Mouse (Mus musculus) mature B cell (primary cell): ENCODE measurements around the gene Hyal2.
"Not testable (repeated sequence)": the region's sequence is repeated elsewhere in the genome, so short reads cannot be mapped to it uniquely, and the experiment has no call there.

Source experiments
- in situ Hi-C: fragments of 300-500 bp; cut with MboI; formaldehyde crosslinking; loops from 2 replicates; pipeline ENCODE4 v1.14.3; 2019

Hyal2 gene

GRCm38 (mm10) chr9:107569270-107569669 is 1.5 kb downstream of the Hyal2 start:
- in situ Hi-C loops = no loop called here

DNA sequence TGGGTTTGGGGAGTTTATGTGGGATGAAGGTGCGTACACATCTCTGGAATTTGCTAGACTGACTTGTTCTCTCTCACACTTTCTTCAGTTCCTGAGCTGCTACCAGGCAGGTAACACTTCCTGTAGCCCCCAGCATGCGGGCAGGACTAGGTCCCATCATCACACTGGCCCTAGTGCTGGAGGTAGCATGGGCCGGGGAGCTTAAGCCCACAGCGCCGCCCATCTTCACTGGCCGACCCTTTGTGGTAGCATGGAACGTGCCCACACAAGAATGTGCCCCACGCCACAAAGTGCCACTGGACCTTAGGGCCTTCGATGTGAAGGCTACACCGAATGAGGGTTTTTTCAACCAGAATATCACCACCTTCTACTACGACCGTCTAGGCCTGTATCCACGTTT is 2.3 kb downstream of the Hyal2 start:
- in situ Hi-C loops = no loop called here

DNA sequence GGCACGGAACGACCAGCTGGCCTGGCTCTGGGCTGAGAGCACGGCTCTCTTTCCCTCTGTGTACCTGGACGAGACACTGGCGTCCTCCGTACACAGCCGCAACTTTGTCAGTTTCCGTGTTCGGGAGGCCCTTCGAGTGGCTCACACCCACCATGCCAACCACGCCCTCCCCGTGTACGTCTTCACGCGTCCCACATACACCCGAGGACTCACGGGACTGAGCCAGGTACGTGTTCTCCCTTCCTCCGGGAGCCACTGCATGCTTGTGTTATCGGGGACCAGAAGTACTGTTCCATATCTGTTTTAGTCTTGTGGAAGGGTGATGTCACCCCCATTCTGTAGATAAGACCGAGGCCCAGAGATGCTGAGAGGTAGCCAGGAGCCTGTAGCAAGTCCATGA is 3.1 kb downstream of the Hyal2 start:
- in situ Hi-C loops = no loop called here

GRCm38 (mm10) chr9:107571534-107572326 is 4.0 kb downstream of the Hyal2 start:
- in situ Hi-C loops = no loop called here

DNA sequence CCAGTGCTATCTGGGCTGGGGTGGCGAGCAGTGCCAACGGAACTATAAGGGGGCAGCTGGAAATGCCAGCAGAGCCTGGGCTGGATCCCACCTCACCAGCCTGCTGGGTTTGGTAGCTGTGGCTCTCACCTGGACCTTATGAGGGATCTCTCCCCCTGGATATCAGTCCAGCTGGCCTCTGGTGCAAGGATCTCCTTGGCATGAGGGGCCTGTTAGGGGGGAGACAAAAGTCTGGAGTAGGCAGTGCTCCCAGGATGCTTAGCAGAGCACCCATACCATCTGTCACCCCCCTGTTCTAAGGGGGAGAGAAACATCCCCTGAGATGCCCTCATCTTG is 4.5 kb downstream of the Hyal2 start:
- in situ Hi-C loops = no loop called here

GRCm38 (mm10) chr9:107573774-107574173 is 6.0 kb downstream of the Hyal2 start:
- in situ Hi-C loops = not testable (repeated sequence)

DNA sequence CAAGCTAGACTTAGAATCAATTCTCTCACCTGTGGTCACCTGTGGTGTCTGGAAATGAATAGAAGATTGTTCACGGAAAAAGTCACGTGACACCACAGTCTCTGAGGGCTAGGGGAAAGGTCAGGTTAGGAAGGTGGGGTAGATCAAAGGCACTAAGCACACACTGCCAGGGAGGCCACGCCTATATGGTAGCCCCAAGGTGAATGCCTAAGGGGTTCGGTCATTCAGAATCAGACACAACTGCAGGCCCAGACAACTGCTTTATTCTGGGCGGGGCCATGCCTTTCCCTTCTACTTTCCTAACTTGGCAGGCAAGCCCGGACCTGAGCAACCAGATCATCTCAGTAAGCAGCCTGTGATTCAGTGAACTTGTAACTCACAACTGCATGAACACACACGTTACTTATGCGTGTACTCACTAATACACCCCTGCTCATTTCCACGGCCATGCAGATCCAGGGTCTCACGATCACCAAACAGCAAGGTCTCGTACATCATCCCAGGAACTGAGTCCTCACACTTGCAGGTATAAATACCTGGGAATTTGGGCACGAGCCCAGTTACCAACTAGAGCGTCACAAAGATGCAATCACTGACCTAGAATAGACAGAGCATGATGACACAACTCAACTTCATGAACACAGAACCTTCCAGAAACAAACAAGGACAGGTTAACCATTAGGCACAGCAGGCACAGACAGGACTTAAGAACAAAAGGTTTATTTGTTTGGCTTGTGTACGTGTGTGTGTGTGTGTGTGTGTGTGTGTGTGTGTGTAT is 8.0 kb downstream of the Hyal2 start:
- in situ Hi-C loops = no loop called here

DNA sequence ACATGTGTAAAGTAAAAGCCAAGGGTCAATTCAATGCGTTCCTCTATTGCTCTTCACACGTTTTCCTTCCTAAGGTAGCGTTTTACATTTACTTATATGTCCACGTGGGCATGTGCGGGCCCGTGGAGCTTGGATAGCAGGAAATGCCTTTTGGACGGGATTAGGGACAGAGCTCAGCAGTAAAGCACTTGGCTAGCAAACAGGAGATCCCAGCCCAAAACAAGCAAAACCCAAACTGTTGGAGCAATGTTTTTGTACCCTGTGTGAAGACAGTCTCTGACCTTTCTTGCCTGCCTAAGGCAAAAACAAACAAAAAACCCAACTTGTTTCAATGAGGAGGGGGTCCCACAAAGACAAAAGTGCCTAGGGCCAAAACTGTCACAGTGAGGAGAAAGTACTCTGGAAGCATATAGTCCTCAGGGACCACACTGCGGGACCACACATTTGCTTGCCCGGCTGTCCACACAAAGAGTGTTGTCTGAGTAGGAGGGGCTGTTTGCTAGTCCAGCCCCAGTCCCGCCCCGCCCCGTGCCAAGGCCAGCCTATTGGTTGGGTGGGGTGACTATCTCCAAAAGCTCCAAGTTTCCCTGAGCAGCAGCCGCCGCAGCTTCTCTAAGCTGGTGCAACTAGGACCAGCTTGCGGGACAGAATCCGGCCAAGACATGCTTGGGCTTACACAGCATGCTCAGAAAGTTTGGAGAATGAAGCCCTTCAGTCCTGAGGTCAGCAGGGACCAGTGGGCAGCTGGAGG is 8.8 kb downstream of the Hyal2 start, which contains the start of gene Hyal1:
Hyal1 (plus strand) TSS at position 571 of the 751 bp plus-strand sequence.
- in situ Hi-C loops = no loop called here

DNA sequence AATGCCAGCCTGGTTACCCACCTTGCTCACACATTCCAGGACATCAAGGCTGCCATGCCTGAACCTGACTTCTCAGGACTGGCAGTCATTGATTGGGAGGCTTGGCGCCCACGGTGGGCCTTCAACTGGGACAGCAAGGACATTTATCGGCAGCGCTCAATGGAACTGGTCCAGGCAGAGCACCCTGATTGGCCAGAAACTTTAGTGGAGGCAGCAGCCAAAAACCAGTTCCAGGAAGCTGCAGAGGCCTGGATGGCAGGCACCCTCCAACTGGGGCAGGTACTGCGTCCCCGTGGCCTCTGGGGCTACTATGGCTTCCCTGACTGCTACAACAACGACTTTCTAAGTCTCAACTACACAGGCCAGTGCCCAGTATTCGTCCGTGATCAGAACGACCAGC is 10.1 kb downstream of the Hyal2 start:
- in situ Hi-C loops = no loop called here

DNA sequence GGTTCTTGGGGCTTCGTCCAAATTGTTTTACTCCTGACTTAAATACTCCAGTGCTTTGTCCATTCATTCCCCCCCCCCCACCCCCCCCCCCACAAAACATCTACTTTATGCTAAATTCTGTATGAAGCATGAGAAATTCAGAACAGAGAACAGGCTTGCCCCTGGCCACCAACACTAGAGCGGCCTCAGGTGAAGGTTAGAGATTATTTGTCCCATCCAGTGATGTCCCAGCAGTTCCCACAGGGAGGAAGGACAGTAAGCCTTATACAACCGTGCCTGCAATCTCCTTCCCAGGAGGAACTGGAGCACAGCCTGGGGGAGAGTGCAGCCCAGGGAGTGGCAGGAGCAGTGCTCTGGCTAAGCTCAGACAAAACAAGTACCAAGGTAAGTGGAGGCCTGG is 10.8 kb downstream of the Hyal2 start, which contains the start of gene Naa80:
Naa80 (plus strand) TSS at position 301 of the 400 bp plus-strand sequence.
- in situ Hi-C loops = no loop called here

DNA sequence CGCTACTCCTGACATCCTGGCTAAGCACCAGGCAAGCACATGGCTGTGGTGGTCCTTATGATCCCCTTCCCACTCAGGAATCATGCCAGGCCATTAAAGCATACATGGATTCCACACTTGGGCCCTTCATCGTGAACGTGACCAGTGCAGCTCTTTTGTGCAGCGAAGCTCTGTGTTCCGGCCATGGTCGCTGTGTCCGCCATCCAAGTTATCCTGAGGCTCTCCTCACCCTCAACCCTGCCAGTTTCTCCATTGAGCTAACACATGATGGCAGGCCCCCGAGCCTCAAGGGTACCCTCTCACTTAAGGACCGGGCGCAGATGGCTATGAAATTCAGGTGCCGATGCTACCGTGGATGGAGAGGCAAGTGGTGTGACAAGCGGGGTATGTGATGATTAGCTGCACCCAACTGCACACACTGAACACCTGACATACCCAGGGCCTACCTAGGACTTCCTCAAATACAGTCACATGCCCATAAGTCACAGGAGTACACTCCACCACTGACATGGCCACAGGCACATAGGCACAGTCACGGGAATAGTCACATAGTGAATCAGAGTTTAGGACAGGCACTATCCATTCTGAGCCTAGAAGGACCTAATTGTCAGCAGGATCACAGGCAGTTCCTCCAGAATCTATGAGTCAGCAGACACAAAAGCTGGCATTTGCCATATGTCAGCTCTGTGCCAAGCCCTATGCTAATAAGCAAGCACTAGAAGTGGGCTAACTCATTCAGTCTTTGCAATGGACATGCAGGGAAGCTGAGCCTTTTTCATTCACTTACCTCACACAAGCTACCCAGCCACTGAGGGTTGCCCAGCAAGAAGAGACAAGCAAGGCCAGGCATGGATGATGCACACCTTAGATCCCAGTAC is 11.5 kb downstream of the Hyal2 start:
- in situ Hi-C loops = no loop called here

DNA sequence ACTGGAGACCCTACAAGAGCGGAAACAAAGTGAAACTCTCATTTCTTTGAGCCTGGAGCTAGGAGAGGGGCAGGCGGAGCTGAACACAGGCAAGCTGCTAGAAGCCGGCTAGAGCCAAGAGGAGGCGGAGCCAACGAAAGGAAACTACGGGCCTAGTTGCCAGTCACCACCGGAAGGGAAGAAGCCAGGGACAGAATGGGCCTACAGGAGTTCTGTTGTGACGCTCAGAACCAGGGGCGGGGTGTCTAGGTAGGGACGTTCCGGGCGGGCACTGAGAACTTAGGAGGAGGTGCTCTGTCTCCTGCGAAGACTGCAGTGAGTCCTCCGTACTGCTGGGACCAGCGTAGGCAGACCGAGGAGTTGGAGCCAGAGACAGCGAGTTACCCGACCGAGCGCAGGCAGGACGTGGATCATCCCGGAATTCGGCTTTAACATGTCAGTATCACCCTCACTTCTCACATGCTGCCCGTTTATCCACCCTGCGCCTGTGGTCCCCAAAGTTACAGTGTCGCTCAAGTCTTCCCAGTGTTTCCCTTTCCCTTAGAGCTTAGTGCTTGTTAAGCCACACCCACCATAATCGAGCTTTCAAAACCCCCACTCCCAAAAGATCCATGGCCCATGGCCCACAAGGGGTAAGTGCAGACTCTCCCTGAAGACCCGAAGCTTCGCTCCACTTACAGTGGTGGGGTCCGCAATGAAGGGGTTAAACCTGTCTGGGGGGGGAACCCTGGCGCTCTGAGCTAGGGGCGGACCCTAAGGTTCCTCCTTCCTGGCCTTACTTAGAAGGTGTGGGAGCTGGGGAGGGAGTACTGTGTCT is 13.0 kb downstream of the Hyal2 start, which contains the start of gene Hyal3:
Hyal3 (plus strand) TSS at position 318 of the 817 bp plus-strand sequence.
- in situ Hi-C loops = no loop called here

- in situ Hi-C loops = no loop called here
These were observed 13.8 kb downstream of the Hyal2 start for GRCm38 (mm10) chr9:107581584-107581983.

DNA sequence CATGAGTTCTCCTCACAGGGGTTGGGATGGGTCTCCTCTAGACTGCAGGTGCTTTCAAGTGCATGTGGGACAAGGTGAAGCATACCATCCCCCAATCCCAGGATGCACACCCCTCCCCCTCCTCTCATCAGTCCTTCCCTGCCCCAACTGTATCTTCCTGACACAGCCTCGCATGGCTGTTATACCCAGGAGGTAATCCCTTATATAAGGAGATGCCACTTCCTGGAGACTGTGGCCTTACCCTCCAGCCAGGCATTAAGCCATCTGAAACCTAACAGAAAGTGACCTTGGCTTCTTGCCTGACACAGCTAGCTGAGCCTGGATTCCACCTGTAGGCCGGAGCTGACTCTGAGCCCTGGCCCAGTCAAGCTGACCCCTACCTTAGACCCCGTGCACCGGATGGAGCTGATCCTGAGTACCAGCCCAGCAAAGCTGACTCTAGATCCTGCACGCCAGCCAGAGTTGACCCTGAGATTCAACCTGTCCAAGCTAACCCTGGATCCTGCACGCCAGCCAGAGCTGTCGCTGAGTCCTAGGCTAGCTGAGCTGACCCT is 14.8 kb downstream of the Hyal2 start:
- in situ Hi-C loops = no loop called here

DNA sequence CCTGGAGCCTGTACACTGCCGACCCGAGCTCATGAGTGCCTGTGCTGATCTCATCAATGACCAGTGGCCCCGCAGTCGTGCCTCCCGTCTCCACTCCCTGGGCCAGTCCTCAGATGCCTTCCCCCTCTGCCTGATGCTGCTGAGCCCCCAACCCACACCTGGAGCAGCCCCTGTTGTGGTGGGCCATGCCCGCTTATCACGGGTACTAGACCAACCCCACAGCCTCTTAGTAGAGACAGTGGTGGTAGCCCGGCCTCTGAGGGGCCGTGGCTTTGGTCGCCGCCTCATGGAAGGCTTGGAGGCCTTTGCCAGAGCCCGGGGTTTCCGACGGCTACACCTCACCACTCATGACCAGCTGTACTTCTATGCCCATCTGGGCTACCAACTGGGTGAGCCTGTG is 15.4 kb downstream of the Hyal2 start:
- in situ Hi-C loops = no loop called here

DNA sequence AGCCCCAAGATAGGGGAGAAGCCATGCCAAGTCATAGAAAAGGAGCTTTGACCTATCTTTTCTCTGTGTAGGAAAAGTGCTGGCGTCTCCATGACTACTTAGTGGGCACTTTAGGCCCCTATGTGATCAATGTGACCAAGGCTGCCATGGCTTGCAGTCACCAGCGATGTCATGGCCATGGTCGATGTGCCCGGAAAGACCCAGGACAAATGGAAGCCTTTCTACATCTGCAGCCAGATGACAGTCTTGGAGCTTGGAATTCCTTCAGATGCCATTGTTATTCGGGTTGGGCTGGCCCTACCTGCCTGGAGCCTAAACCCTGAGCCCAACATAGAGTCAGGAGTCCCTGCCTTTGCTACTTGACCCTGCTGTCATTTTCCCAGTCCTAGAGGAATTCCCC is 18.8 kb downstream of the Hyal2 start:
- in situ Hi-C loops = no loop called here

- in situ Hi-C loops = no loop called here
These were observed 19.5 kb downstream of the Hyal2 start, which contains the start of gene Ifrd2 for GRCm38 (mm10) chr9:107586974-107587832. TSS of gene Ifrd2 (plus strand) at chr9:107587642.

GRCm38 (mm10) chr9:107587833-107588639 is 20.3 kb downstream of the Hyal2 start:
- in situ Hi-C loops = no loop called here
